Mouse (Mus musculus): Measurements from ENCODE around the gene Efhc1.
A peak's percentile ranks its signal among the peaks of the same experiment; 100 is the strongest.

Efhc1 gene

DNA sequence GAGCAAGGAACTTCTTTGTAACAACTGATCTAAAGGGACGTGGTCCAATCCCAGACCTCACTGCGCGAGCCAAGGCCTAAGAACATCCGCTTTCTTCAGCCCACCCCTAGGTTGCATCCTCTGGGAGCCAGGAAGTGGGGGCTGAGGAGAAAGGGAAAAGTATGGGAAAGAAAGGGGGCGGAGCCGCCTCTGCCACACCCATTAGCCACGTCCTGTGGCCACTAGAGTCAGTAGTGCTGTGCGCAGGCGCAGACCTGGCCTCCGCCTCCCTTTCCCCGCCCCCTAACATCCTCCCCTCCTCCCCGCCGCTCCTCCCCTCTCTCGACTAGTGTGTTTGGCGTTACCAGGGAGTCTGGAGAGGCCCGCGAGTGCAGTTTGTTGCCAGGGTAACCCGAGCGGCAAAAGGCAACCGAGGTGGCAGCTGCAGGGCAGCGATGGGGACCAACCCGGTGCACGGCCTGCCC lies at the start of gene Efhc1:
Efhc1 (plus strand) TSS at position 327 of the 464 bp plus-strand sequence.
- Histone ChIP-seq H3K4me1 (replicated peaks; ENCODE audit: low read depth, low read length) (peaks cover 39% of the 10 kb centered on the region), H3K36me3 (ENCODE audit: insufficient read depth, low read length) (no peaks in the 10 kb centered on the region), H3K4me3 (replicated peaks; ENCODE audit: low read length) (peak within 1 kb of the TSS; percentile 86), H3K9me3 (ENCODE audit: low read length) (no peaks in the 10 kb centered on the region), H3K27me3 (ENCODE audit: insufficient read depth, low read length) (no peaks in the 10 kb centered on the region)
- TF ChIP-seq POU5F1 (IDR thresholded peaks at IDR 0.05; ENCODE audit: borderline replicate concordance, low read length) (no peak), NANOG (IDR thresholded peaks at IDR 0.05; ENCODE audit: borderline replicate concordance, low read length) (no peak), CTCF (conservative IDR thresholded peaks at IDR 0.05; ENCODE audit: low read length) (no peak)

DNA sequence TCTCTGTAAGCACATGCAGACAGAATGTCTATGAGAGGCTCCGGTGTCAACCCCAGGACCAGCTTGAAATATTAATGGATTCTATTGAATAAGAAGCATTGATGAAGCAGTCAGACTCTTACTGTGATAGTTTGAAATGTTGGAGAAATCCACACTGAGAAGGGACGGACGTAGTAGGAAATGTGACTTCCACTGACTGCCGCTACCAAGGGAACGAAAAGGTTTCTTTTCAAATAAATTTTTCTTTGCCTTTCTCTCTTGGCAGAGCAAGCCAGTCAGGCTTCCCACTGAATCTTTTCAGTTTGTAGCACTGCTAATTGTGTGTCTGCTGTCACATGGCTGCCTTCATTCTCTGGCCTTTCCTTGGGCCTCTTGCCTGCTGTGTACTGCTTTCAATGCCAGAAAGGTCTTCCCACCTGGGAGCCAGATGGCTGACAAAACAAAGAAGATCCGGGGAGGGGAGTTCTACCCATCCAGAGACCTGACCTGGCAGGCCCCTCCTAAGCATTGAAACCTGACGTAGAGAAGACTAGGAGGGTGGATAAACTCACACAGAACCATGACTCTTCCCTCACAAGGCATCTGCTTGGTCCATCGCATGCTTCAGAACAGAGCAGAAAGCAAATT lies 45.8 kb upstream of the Efhc1 start:
- Histone ChIP-seq H3K9me3 (ENCODE audit: low read length) (peaks cover 17% of the 10 kb centered on the region), H3K36me3 (ENCODE audit: insufficient read depth, low read length) (no peaks in the 10 kb centered on the region), H3K27me3 (ENCODE audit: insufficient read depth, low read length) (no peaks in the 10 kb centered on the region), H3K4me3 (replicated peaks; ENCODE audit: low read length) (no peak overlapping the region), H3K4me1 (replicated peaks; ENCODE audit: low read depth, low read length) (peaks cover 44% of the 10 kb centered on the region)
- TF ChIP-seq POU5F1 (IDR thresholded peaks at IDR 0.05; ENCODE audit: borderline replicate concordance, low read length) (no peak), NANOG (IDR thresholded peaks at IDR 0.05; ENCODE audit: borderline replicate concordance, low read length) (no peak), CTCF (conservative IDR thresholded peaks at IDR 0.05; ENCODE audit: low read length) (no peak)

- no peaks in the 10 kb centered on the region for H3K27me3 ChIP-seq (ENCODE audit: insufficient read depth, low read length)
- no peak for TF ChIP-seq POU5F1 (IDR thresholded peaks at IDR 0.05; ENCODE audit: borderline replicate concordance, low read length)
- no peak for TF ChIP-seq CTCF (conservative IDR thresholded peaks at IDR 0.05; ENCODE audit: low read length)
- no peak for TF ChIP-seq NANOG (IDR thresholded peaks at IDR 0.05; ENCODE audit: borderline replicate concordance, low read length)
- H3K36me3 ChIP-seq (ENCODE audit: insufficient read depth, low read length): no peaks in the 10 kb centered on the region
- no peak overlapping the region for H3K4me3 ChIP-seq (replicated peaks; ENCODE audit: low read length)
- peaks cover 44% of the 10 kb centered on the region for H3K4me1 ChIP-seq (replicated peaks; ENCODE audit: low read depth, low read length)
- peaks cover 17% of the 10 kb centered on the region for H3K9me3 ChIP-seq (ENCODE audit: low read length)
Measured at GRCm38 (mm10) chr1:20906128-20906515, 45.3 kb upstream of the Efhc1 start.

- peaks cover 60% of the 10 kb centered on the region for H3K4me1 ChIP-seq (replicated peaks; ENCODE audit: low read depth, low read length)
- H3K4me3 ChIP-seq (replicated peaks; ENCODE audit: low read length): 0 out of 2 replicates have a peak overlapping the region, but pooled peaks have one; percentile 14
- H3K27me3 ChIP-seq (ENCODE audit: insufficient read depth, low read length): no peaks in the 10 kb centered on the region
- H3K36me3 ChIP-seq (ENCODE audit: insufficient read depth, low read length): no peaks in the 10 kb centered on the region
- peaks cover 17% of the 10 kb centered on the region for H3K9me3 ChIP-seq (ENCODE audit: low read length)
- TF ChIP-seq POU5F1 (IDR thresholded peaks at IDR 0.05; ENCODE audit: borderline replicate concordance, low read length) (no peak), CTCF (conservative IDR thresholded peaks at IDR 0.05; ENCODE audit: low read length) (no peak), NANOG (IDR thresholded peaks at IDR 0.05; ENCODE audit: borderline replicate concordance, low read length) (peak; percentile 76; the same call in 1 of the 2 replicates)
Measured at GRCm38 (mm10) chr1:20908541-20908940, 42.9 kb upstream of the Efhc1 start.

DNA sequence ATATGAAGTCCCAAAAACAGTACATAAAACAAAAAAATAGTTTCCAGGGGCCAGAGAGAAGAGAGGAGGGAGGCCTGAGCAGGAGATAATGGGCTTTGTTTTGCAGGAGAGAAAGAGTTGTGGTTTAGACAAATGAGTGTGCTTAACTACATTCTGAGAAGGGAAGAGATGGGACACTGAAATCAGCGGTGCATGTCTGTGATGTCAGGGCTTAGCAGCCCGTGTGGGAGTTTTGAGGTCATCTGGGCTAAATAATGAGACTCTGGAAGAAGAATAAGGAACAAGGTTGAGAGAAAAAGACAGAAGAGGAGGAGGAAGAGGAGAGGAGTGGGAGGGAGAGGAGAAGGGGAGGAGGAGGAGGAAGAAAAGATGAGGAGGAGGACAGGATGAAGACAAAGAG lies 39.3 kb upstream of the Efhc1 start:
- no peaks in the 10 kb centered on the region for H3K27me3 ChIP-seq (ENCODE audit: insufficient read depth, low read length)
- H3K9me3 ChIP-seq (ENCODE audit: low read length): no peaks in the 10 kb centered on the region
- no peak overlapping the region for H3K4me3 ChIP-seq (replicated peaks; ENCODE audit: low read length)
- no peak for TF ChIP-seq NANOG (IDR thresholded peaks at IDR 0.05; ENCODE audit: borderline replicate concordance, low read length)
- no peak for TF ChIP-seq POU5F1 (IDR thresholded peaks at IDR 0.05; ENCODE audit: borderline replicate concordance, low read length)
- H3K36me3 ChIP-seq (ENCODE audit: insufficient read depth, low read length): no peaks in the 10 kb centered on the region
- H3K4me1 ChIP-seq (replicated peaks; ENCODE audit: low read depth, low read length): peaks cover 53% of the 10 kb centered on the region

- TF ChIP-seq CTCF (conservative IDR thresholded peaks at IDR 0.05; ENCODE audit: low read length): no peak
- no peak for TF ChIP-seq POU5F1 (IDR thresholded peaks at IDR 0.05; ENCODE audit: borderline replicate concordance, low read length)
- TF ChIP-seq NANOG (IDR thresholded peaks at IDR 0.05; ENCODE audit: borderline replicate concordance, low read length): no peak
- no peaks in the 10 kb centered on the region for H3K36me3 ChIP-seq (ENCODE audit: insufficient read depth, low read length)
- H3K27me3 ChIP-seq (ENCODE audit: insufficient read depth, low read length): no peaks in the 10 kb centered on the region
- peaks cover 48% of the 10 kb centered on the region for H3K4me1 ChIP-seq (replicated peaks; ENCODE audit: low read depth, low read length)
- no peaks in the 10 kb centered on the region for H3K9me3 ChIP-seq (ENCODE audit: low read length)
- H3K4me3 ChIP-seq (replicated peaks; ENCODE audit: low read length): peak overlapping the region; percentile 26; the same call in 1 of the 2 replicates
Measured at GRCm38 (mm10) chr1:20912527-20913171, 38.8 kb upstream of the Efhc1 start.

GRCm38 (mm10) chr1:20914769-20915168 lies 36.7 kb upstream of the Efhc1 start:
- no peaks in the 10 kb centered on the region for H3K36me3 ChIP-seq (ENCODE audit: insufficient read depth, low read length)
- H3K9me3 ChIP-seq (ENCODE audit: low read length): no peaks in the 10 kb centered on the region
- TF ChIP-seq NANOG (IDR thresholded peaks at IDR 0.05; ENCODE audit: borderline replicate concordance, low read length) (no peak), POU5F1 (IDR thresholded peaks at IDR 0.05; ENCODE audit: borderline replicate concordance, low read length) (no peak), CTCF (conservative IDR thresholded peaks at IDR 0.05; ENCODE audit: low read length) (no peak)
- no peak overlapping the region for H3K4me3 ChIP-seq (replicated peaks; ENCODE audit: low read length)
- H3K4me1 ChIP-seq (replicated peaks; ENCODE audit: low read depth, low read length): peaks cover 26% of the 10 kb centered on the region
- H3K27me3 ChIP-seq (ENCODE audit: insufficient read depth, low read length): no peaks in the 10 kb centered on the region

DNA sequence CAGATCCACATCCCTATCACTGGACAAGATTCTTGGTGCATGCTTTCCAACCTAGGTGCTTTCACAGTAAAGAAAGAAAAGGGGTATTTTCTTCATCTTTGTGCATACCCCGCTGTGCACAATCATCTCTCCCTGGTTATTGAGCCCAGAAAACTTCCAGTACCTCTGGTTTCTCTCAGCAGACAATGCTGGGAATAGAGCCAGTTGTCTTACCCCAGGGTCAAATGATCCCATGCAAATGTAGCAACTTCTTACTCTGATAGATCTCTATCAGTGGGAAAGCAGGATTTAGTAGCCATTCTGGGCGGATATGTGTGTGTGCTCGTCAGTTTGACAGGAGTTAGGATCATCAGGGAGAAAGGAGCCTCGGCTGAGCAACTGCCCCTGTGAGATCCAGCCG lies 35.8 kb upstream of the Efhc1 start:
- Histone ChIP-seq H3K4me1 (replicated peaks; ENCODE audit: low read depth, low read length) (peaks cover 25% of the 10 kb centered on the region), H3K4me3 (replicated peaks; ENCODE audit: low read length) (no peak overlapping the region), H3K9me3 (ENCODE audit: low read length) (no peaks in the 10 kb centered on the region), H3K27me3 (ENCODE audit: insufficient read depth, low read length) (no peaks in the 10 kb centered on the region), H3K36me3 (ENCODE audit: insufficient read depth, low read length) (no peaks in the 10 kb centered on the region)
- no peak for TF ChIP-seq CTCF (conservative IDR thresholded peaks at IDR 0.05; ENCODE audit: low read length)
- no peak for TF ChIP-seq NANOG (IDR thresholded peaks at IDR 0.05; ENCODE audit: borderline replicate concordance, low read length)
- no peak for TF ChIP-seq POU5F1 (IDR thresholded peaks at IDR 0.05; ENCODE audit: borderline replicate concordance, low read length)
